Mouse (Mus musculus) heart, adult 9 months (tissue): ENCODE data around the gene 1500015O10Rik.
A peak's percentile ranks its signal among the peaks of the same experiment; 100 is the strongest.

Experiments
- DNase-seq, 2 experiments: peaks; one replicate each; pipeline ENCODE4 v3.0.0; 2022; ENCODE audit warnings: low spot score in 2 of 2

1500015O10Rik gene

GRCm38 (mm10) chr1:43774126-43774525, 43.7 kb downstream of the 1500015O10Rik start:
- DNase-seq, result no peak

GRCm38 (mm10) chr1:43776106-43776505, 45.7 kb downstream of the 1500015O10Rik start:
- peak in 1 of 2 experiments; percentile 7 for DNase-seq

GRCm38 (mm10) chr1:43781195-43781594, 50.8 kb downstream of the 1500015O10Rik start:
- DNase-seq, result no peak

DNA sequence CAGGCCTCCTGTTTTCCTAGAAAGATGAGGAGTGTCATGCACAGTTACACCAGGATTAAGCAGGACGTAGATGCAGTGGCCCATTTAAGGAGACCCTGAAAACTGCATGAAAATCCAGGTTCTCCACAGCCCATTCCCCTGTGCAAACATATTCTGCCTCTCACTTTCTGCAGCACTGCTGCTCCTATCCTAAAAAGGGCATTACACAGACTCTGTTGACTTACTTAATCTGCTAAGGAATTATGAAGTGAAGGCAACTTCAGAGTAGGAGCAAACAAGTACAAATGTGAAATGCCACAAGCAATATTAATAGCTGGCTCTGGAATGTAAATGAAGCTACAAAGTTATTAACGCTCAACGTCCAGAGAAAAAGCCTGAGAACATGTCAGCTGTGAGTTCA, 51.3 kb downstream of the 1500015O10Rik start:
- DNase-seq, result no peak

DNA sequence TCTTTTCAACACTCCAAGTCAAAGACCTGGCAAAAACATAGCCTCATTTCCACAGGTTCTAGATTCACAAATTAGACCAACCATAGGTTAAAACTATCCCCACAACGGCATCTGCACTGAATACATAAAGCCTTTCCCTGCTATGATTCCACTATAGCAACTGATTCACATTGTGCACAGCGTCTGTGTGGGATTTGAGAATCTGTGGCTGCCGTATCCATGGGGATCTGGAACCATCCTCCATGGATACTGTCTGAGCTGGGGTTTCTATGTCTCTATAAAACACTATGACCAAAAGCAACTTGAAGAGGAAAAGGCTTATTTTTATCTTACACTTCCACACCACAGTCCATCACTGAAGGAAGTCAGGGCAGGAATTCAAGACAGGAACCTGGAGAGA, 52.3 kb downstream of the 1500015O10Rik start:
- no peak for DNase-seq

- no peak for DNase-seq
These were observed 52.8 kb downstream of the 1500015O10Rik start for GRCm38 (mm10) chr1:43783186-43783585.

DNA sequence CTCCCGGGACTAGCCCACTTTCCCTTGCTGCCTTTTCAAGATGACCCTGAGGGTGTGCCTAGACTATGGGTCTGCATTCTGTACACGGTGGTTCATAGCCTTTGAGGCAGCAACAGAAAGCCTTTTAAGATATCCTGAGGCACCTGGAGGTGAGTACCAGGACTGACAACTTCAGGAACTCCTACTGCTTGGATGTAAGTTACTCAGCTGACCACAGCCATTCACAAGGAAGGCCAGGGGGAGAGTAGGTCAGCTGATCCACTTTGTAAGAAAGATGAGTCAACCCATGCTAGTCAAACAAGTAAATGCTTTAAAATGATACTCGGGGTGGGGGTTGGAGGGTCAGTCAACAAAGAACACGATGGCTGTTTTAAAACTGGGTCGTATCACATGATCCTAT, 54.9 kb downstream of the 1500015O10Rik start:
- no peak for DNase-seq

GRCm38 (mm10) chr1:43786711-43787110, 56.3 kb downstream of the 1500015O10Rik start:
- DNase-seq, result no peak

DNA sequence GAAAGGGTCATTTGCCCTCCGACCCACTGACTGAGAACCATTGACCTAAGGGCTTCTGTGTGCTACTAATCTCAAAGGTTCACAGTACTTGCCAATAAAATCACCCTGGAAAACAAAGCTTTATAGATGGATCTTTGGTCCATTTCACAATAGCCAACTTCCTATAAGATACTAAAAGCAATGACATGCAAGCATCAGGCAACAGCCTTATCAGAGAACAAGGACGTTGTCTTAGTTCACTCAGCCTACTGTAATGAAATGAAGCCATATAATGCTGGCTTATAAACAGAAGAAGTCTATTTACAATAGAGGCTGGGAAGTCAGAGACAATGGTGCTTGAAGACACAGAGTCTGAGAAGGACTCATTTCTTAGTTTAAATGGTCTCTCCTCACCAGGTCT, 59.4 kb downstream of the 1500015O10Rik start:
- DNase-seq, result no peak
